Mouse (Mus musculus) stomach, embryonic 14.5 days (tissue): ENCODE data around the gene Lmln. TPM values are rescaled to one million over a fixed set of nuclear protein-coding genes. Genes with fewer than 3 reads are reported as not detected.

ENCODE experiments used
- ATAC-seq: fragments of 200-750 bp; cut with Nextera tagmentation; 2 replicates; pipeline ENCODE4 v1.8.0; 2017; ENCODE audit warnings: low read depth, moderate TSS enrichment; ENCODE audit not compliant: insufficient number of reproducible peaks, insufficient read depth, low FRiP score
- H3K27ac ChIP-seq: fragments of 300-500 bp; sonication (generic); 2 replicates; pipeline ENCODE4 v1.5.1; 2014; ENCODE audit warnings: mild to moderate bottlenecking, low read length, moderate library complexity, mixed read lengths
- H3K27me3 ChIP-seq: fragments of 300-500 bp; sonication (generic); 2 replicates; pipeline ENCODE4 v1.6.1; 2014; ENCODE audit warnings: low read length, control low read depth, mixed read lengths; ENCODE audit not compliant: control insufficient read depth, insufficient read depth
- H3K36me3 ChIP-seq: fragments of 300-500 bp; sonication (generic); 2 replicates; pipeline ENCODE4 v1.6.1; 2014; ENCODE audit warnings: mild to moderate bottlenecking, control low read depth, low read length, moderate library complexity, mixed read lengths; ENCODE audit not compliant: control insufficient read depth, insufficient read depth
- H3K4me1 ChIP-seq: fragments of 300-500 bp; sonication (generic); 2 replicates; pipeline ENCODE4 v1.6.1; 2014; ENCODE audit warnings: low read length, control low read depth, mixed read lengths; ENCODE audit not compliant: control insufficient read depth, insufficient read depth
- H3K4me2 ChIP-seq: fragments of 300-500 bp; sonication (generic); replicated peaks from 2 replicates; pipeline ENCODE4 v1.6.1; 2014; ENCODE audit warnings: low read depth, low read length, control low read depth
- H3K4me3 ChIP-seq: fragments of 300-500 bp; sonication (generic); 2 replicates; pipeline ENCODE4 v1.5.1; 2014; ENCODE audit warnings: low read depth, low read length, control low read depth
- H3K9ac ChIP-seq: fragments of 300-500 bp; sonication (generic); replicated peaks from 2 replicates; pipeline ENCODE4 v1.6.1; 2014; ENCODE audit warnings: low read depth, mild to moderate bottlenecking, control low read depth, low read length, moderate library complexity, mixed read lengths
- H3K9me3 ChIP-seq: fragments of 300-500 bp; sonication (generic); 2 replicates; pipeline ENCODE4 v1.6.1; 2016; ENCODE audit warnings: low read depth, low read length, control low read depth; ENCODE audit not compliant: control insufficient read depth
- WGBS: fragments of 180-500 bp; shearing (Covaris S2); extraction: QIAGEN DNeasy Blood & Tissue Kit; methylation state at CpG from one replicate; pipeline ENCODE4 v1.1.7; 2014; 5-methylcytosine and 5-hydroxymethylcytosine counted together
- polyA plus RNA-seq: library from polyadenylated mRNA; unstranded; fragments of >200 nt; fragmentation: Nextera tagmentation; extraction: Ambion mirVana; gene quantifications from 2 replicates; pipeline ENCODE4 v1.2.1, GENCODE M21; 2014

The Lmln gene
- 3.5 and 4.1 TPM in 2 replicates for polyA plus RNA-seq

DNA sequence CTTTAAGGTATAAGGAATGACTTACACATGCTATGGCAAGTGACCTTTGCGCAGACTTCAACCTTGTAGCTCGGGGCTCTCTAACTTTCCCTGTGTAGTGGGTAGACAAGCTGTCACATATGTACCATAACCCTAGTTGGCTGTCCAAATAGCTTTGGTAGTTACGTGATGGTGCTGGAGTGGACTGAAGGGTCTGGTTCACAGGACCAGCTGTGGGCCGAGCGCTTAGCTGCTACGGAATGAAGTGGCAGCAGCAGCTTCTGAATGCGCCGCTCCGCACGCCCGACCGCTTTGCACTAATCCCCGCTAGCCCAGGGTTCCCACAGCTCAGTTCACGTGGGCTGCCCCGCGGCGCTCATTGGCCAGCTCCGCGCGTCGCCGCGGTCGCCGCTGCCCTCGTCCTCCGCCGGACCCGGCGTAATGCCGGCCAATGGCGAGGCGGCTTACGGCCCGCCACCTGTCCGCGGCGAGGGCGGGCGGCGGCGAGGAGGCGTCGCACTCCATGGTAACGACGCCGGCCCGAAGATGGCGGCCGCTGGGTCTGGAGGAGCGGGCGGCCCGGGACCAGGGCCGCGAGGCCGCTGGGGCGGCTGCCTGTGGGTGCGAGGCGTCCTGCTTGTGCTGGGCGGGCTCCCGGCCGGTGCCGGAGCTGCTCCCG is at the start of gene Lmln:
Gene Lmln (plus strand): TSS at position 498 of the 658 bp plus-strand sequence.
- Histone ChIP-seq H3K9ac (peak within 1 kb of the TSS; percentile 59), H3K27me3 (no peaks in the 10 kb centered on the region), H3K27ac (peak within 1 kb of the TSS; percentile 70), H3K9me3 (no peaks in the 10 kb centered on the region), H3K4me3 (peak within 1 kb of the TSS; percentile 71), H3K4me2 (peak within 1 kb of the TSS; percentile 72), H3K36me3 (peaks cover 33% of the 10 kb centered on the region), H3K4me1 (0 out of 2 replicates have a peak, but pooled peaks cover 6% of the 10 kb centered on the region)
- WGBS: under 1% methylated on average over 58 of the region's 64 CpGs
- ATAC-seq: peak; percentile 97

DNA sequence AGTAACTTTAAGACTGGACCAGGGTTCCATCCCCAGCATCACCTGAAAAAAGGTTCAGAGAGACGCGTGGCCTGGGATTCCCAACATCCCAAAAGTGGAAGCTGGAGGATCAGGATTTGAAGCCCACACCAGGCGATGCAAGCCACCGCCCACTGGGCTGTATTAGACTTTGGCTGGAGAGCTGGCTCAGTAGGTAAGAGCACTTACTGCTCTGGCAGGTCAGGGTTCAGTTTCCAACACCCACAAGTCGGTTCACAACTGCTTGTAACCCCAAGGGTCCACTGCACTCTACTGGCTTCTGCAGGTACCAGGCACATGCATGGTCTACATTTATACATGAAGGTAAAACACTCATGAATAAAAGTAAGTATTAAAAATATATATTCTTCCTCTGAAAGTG is 48.5 kb upstream of the Lmln start:
- no peak overlapping the region for H3K27ac ChIP-seq
- no peaks in the 10 kb centered on the region for H3K27me3 ChIP-seq
- no peak for ATAC-seq
- no peak overlapping the region for H3K4me2 ChIP-seq
- H3K36me3 ChIP-seq: peaks cover 29% of the 10 kb centered on the region
- H3K4me1 ChIP-seq: no peaks in the 10 kb centered on the region
- 91% methylated on average over 5 of the region's 5 CpGs for WGBS
- H3K9me3 ChIP-seq: no peaks in the 10 kb centered on the region
- H3K9ac ChIP-seq: no peak overlapping the region
- no peak overlapping the region for H3K4me3 ChIP-seq

DNA sequence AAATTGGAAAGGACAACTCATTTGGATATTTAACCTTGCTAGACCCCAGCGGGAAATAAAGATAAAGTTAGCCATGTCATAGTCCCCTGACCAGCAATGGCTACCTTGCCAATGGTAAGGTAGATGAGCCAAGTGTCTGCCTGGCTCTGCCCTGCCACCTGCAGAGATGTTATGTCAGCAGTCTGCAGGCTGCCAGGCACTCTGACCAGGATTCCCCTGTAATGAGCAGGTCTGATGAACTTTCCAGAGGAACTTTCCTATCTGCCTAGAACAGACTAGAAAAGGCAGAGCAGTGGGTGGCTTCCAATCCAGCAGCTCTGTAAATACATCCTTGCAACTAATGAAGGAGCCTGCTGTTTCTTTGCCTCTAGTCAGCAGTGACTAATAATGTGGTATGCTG is 47.4 kb upstream of the Lmln start:
- Histone ChIP-seq H3K36me3 (peaks cover 20% of the 10 kb centered on the region), H3K27ac (no peak overlapping the region), H3K4me1 (no peaks in the 10 kb centered on the region), H3K4me3 (no peak overlapping the region), H3K4me2 (no peak overlapping the region), H3K27me3 (no peaks in the 10 kb centered on the region), H3K9ac (no peak overlapping the region), H3K9me3 (no peaks in the 10 kb centered on the region)
- no peak for ATAC-seq
- 96% methylated on average over 1 of the region's 1 CpGs for WGBS

DNA sequence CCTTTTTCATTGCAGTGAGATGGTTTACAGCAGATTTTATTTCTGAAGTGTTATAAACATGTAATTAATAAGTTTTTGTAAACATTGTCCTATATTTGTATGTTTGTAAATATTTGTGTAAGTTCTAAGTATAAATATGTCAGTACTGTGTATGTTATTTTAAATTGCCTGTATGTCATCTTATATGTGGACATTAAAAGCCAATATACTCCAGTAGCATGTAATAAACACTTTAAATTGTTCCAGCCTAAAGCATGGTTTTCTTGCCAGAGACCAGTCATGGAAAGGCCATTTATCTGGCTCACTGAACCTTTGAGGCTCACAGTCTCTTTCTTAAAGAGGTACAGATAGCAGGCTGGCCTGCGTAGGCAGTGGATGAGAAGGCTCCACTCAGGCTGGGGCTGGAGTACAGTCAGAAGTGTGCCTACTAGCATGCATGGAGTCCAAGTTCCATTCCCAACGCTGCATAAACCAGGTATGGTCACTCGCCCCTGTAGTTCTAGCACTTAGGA is 46.9 kb upstream of the Lmln start:
- H3K4me3 ChIP-seq: no peak overlapping the region
- no peak overlapping the region for H3K27ac ChIP-seq
- H3K27me3 ChIP-seq: no peaks in the 10 kb centered on the region
- no peaks in the 10 kb centered on the region for H3K4me1 ChIP-seq
- WGBS: 86% methylated on average over 3 of the region's 3 CpGs
- no peak overlapping the region for H3K4me2 ChIP-seq
- peaks cover 18% of the 10 kb centered on the region for H3K36me3 ChIP-seq
- ATAC-seq: no peak
- no peaks in the 10 kb centered on the region for H3K9me3 ChIP-seq
- H3K9ac ChIP-seq: no peak overlapping the region

DNA sequence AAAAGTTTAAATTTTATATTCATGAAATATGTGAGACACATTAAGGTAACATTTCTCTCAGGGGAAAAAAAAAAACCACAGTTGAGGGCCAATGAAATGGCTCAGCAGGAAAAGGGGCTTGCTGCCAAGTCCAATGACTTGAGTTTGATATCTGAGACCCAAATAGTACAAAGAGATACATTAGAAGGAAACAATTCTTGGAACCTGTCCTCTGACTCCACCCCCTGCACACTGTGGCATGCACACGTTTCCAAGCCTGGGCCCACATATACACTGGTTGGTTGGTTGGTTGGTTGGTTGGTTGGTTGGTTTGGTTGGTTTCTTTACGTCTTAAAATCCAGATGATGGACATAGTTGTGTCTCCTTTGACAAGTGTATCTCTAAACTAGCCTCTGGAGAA is 46.3 kb upstream of the Lmln start:
- Histone ChIP-seq H3K27ac (no peak overlapping the region), H3K4me1 (no peaks in the 10 kb centered on the region), H3K27me3 (no peaks in the 10 kb centered on the region), H3K36me3 (peaks cover 18% of the 10 kb centered on the region), H3K4me3 (no peak overlapping the region), H3K4me2 (no peak overlapping the region), H3K9me3 (no peaks in the 10 kb centered on the region), H3K9ac (no peak overlapping the region)
- ATAC-seq: no peak
- 83% methylated on average over 2 of the region's 2 CpGs for WGBS

DNA sequence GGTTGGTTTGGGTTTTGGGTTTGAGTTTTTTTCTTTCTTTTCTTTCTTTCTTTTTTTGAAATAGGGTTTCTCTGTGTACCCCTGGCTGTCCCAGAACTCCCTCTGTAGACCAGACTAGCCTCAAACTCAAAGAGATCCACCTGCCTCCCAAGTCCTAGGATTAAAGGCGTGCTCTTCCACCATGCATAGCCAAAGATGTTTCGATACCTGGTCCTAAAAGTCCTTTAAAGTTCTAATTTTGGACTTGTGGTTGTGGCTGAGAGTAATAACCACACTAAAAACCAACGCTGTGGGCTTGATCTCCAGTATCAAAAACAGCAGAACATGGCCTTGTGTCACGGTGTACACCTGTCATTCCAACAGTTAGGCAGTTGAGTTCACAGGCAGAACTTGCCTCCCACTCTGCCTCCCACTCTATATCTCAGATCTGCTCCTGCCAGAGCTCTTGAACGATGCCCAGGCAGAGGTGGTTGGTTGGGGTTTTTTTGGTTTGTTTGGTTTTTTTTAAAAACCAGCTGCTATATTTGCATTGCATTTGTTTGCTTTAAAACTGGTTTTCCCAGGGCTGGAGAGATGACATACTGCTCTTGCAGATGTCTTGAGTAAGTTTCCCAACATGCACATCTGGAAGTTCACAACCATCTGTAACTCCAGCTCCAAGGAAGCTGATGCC is 44.5 kb upstream of the Lmln start:
- no peak overlapping the region for H3K9ac ChIP-seq
- no peaks in the 10 kb centered on the region for H3K9me3 ChIP-seq
- no peaks in the 10 kb centered on the region for H3K4me1 ChIP-seq
- H3K36me3 ChIP-seq: peaks cover 14% of the 10 kb centered on the region
- no peak for ATAC-seq
- no peak overlapping the region for H3K4me3 ChIP-seq
- H3K27me3 ChIP-seq: no peaks in the 10 kb centered on the region
- 75% methylated on average over 5 of the region's 5 CpGs for WGBS
- no peak overlapping the region for H3K4me2 ChIP-seq
- H3K27ac ChIP-seq: no peak overlapping the region

DNA sequence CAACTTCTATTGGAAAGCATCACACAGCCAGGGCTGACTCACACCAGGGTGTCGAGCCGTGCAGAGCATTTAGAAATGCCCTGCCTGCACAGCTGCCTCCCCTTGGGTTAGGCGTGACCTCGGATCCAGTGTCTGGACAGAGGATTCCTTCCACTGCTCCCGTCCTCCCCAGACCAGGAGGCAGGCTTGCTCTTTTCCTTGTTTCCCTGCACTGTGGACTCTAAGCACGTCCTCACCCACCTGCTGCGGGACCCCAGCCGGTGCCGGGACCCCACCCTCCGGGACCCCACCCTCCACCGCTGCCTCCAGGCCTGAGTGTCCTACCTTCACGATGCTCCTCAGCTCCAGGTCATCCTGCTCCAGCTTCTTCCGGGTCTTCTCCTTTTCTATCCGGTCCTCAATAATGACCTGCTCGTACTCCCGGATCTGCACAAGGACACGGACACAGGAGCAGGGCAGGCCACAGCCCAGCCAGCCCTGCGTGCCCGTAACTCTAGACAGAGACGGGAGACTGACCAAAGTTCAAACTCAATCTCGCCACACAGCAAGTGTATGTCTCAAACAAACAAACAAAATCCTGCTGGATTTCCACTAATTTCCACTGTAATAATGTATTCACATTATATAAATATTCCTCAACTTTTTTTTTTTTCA is 43.1 kb upstream of the Lmln start:
- Histone ChIP-seq H3K4me2 (no peak overlapping the region), H3K4me1 (no peaks in the 10 kb centered on the region), H3K9ac (no peak overlapping the region), H3K27me3 (no peaks in the 10 kb centered on the region), H3K36me3 (peaks cover 2% of the 10 kb centered on the region; the same call in 1 of the 2 replicates), H3K4me3 (no peak overlapping the region), H3K27ac (no peak overlapping the region), H3K9me3 (no peaks in the 10 kb centered on the region)
- ATAC-seq: no peak
- 68% methylated on average over 21 of the region's 21 CpGs for WGBS

DNA sequence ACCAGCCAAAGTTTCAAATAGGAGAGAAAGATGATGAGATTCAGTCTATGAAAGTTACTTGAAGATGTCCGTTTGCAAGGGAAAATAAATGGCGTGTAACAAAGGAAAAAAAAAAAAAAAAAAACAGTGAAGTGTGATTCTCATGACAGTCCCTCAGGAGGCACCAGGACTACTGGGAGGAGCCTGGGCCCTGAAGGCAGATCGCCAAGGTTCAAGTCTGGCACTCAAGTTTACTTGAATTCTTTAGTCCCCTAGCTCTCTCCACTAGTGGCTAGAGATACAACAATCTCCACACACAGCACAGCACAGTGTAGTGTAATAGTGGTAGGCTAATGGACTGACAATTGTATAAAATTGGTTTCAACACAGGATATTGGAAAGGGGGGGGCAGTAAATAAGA is 40.9 kb upstream of the Lmln start:
- no peak overlapping the region for H3K4me2 ChIP-seq
- H3K36me3 ChIP-seq: no peaks in the 10 kb centered on the region
- H3K27ac ChIP-seq: no peak overlapping the region
- no peak overlapping the region for H3K4me3 ChIP-seq
- WGBS: 77% methylated on average over 3 of the region's 3 CpGs
- no peaks in the 10 kb centered on the region for H3K27me3 ChIP-seq
- no peaks in the 10 kb centered on the region for H3K9me3 ChIP-seq
- no peak overlapping the region for H3K9ac ChIP-seq
- H3K4me1 ChIP-seq: no peaks in the 10 kb centered on the region
- ATAC-seq: no peak
